Mouse (Mus musculus): Measurements from ENCODE around the gene Kank4.
"Not testable (repeated sequence)": the region's sequence is repeated elsewhere in the genome, so short reads cannot be mapped to it uniquely, and the experiment has no call there.

Kank4 gene

DNA sequence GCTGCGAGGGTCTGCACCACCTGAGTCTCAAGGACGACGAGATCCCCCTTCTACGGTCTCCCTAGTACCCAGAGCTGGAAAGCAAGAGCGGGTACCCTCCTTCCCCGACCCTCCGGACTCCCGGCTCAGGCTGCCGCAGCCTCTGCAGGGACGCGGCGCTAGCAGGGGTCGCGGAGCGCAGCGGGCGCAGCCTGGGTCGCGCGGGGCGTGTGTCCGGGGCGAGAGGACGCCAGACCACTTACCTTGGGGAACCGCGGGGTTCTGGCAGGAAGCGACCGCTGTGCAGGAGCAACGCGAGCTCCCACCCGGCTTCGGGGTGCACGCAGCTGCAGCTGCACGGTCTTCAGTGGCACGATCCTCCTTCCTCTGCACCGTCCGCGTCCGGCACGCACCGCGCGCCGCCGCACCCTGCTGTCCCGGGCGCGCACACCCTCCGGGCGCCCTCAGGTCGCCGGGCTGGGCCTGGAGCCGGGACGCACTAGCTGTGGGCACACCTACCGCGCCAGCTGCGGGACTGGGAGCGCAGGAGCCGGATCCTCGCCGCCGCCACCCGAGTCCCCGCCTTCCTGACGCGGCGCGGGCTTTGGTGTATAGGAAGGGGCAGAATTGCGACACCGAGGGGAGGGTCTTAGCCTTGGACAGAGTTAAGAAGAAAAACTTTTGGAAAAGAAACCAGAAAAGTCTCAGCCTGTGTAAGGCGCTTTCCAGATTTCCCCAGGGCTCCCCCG lies at the start of gene Kank4:
TSS of gene Kank4 (minus strand) at position 354 of the 728 bp plus-strand sequence.
- in situ Hi-C loops (cut with MboI, MseI): no loop called here

DNA sequence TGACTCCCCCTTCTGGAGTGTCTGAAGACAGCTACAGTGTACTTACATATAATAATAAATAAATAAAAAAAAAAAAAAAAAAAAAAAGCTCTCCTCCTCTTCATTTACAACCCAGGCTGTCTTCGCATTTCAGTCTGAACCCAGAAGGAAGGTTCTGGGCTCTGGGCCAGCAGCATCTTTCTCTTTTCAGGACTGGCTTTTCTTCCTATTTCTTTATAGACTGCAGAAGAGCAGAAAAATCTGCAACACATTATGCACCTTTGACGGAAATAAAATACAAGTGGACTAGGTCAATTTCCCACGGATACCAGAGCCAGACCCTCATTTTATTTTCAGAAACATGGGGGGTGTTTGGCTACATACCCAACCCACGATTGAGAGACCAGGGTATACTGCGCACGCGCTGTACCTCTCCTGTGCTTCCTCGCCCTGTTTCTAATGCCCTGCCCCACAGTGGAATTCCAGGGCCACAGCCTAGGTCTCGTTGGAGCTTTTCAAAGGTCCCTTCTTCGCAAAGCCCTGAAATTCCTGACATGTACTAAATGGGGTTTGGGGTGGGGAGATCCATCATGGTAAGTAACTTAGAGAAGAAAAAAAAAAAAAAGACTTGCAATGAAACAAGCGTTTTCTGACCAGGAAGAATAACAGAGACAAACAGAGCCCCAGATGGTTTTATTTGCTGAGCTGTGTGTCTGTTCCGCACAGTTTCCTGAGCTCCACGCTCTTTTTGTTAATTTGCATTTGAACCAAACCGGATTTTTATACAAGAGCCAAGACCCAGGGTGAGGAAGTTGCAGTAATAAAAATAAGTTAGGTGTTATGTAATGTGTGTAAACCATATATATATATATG lies 48.3 kb upstream of the Kank4 start:
- in situ Hi-C loops (cut with MboI, MseI): no loop called here

DNA sequence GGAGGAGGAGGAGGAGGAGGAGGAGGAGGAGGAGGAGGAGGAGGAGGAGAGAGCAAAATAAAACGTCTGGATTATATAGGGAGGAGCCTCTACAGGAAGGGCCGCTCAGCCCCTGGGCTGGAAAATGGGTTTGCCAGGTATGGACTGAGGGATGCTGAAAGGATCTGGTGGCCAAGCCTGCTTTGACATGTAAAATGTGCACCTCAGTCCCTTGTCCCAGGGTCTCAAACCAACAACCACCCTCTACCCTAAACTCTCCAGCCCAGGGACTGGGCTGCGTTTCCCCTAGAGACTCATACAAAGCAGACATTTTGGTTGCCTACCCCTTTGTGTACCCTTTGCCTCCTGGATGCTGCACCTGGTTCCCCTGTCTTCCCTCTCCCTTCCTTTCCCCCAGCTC lies 47.2 kb upstream of the Kank4 start:
- in situ Hi-C loops (cut with MboI, MseI): no loop called here

DNA sequence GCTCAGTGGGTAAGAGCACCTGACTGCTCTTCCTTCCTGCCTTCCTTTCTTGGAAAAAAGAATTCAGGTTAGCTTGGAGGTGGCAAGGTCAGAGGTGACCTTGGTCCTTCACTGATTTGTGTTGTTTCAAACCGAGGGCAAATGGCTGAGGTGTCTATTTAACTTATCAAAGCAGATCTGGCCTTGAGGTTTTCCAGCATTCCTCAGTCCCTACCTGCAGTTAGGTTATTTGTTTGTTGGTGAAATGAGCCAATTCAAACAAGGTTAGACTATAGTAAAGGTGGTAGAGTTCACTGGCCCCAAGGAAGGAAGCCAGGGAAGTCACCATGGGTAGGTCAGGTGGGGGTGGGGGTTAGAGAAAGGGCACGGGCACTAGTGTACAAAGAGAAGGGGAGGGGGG lies 46.8 kb upstream of the Kank4 start:
- in situ Hi-C loops (cut with MboI, MseI): no loop called here

DNA sequence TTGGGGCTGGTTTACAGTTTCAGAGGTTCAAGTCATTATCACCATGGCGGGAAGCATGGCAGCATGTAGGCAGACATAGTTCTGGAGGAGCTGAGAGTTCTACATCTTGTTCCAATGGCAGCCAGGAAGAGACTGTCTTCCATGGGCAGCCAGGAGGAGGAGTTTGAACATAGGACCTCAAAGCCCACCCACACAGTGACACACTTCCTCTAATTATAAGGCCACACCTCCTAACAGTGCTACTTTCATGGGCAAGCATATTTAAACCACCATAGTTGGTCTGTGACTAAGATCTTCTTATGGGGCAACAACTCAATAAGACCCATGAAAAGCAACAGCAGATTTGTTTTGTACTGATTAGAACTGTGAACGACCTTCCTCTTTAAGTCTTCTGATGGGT lies 46.1 kb upstream of the Kank4 start:
- in situ Hi-C loops (cut with MboI, MseI): no loop called here

DNA sequence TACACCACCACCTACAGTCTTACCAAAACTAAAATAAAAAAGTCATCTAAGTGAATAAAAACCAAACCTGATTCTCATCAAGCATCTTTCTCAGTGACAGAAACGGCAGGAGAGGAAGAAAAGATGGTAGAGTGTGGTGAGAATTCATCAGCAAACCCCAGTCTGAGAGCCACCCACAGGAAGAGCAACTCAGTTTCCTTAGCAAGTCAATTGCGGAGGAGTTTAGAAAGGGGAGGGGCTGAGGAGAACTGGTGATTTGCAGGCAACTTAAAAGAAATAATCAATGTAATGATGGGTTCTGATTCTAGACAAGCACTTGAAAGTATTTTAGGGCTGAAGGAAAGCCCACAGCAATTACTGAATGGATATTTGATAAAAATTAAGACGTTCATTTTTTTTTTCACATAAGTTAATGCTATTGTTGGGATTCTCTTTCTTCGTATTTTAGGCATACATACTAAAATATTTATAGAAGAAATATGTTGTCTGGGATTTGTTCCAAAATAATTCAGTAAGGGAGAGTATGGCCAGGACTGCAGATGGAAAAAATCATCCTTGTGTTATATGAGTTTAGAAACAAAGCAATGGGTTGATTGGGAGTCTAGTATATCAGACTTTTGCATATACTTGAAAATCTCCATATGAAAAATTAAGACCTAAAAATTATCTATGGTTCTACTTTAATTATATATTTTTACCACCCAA lies 41.0 kb upstream of the Kank4 start:
- in situ Hi-C loops (cut with MboI, MseI): no loop called here

DNA sequence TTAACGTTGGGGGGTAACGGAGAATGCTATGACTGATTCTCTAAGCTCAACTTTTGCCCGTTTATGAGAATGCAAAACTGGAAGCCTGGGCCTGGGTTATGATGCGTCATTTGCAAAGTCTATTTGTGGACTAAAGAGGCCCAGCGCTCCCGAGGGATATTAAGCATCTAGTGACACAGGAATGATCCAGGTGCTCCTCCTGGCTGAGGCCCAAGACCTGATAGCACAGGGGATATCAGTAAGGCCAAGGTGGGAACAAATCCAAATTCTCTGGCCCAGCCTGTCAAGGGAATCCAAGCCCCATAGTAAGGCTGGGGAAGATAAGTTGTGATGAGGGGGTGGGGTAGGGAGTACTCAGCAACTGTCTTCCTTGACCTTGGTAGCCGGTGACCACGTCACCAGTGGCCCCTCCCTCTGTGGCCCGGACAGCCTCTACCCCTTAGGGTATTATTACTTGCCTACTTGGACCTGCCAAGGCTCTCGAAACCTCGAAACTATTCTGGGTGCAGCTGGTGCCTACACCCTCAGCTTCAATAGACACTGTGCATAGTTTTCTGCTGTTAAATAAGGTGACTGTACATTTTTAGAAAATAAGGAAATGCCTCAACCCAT lies 39.8 kb upstream of the Kank4 start:
- in situ Hi-C loops (cut with MboI, MseI): no loop called here

DNA sequence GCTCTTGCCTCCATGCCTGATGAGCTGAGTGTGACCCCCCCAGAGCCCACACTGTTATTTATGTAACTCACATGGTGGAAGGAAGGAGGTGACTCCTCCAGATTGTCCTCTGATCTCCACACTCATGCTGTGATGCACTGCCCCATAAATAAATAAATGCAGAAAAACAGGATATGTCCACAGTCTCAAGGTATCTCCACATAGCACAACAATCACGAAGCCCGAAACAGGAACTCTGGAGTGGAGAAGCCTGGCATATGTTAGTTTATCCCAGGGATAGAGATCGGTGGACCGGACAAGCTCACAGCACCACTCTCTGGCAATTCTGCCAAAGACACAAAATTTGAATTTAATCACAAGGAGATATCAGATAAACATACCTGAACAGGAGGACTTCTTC lies 36.6 kb upstream of the Kank4 start:
- in situ Hi-C loops (cut with MboI, MseI): no loop called here

DNA sequence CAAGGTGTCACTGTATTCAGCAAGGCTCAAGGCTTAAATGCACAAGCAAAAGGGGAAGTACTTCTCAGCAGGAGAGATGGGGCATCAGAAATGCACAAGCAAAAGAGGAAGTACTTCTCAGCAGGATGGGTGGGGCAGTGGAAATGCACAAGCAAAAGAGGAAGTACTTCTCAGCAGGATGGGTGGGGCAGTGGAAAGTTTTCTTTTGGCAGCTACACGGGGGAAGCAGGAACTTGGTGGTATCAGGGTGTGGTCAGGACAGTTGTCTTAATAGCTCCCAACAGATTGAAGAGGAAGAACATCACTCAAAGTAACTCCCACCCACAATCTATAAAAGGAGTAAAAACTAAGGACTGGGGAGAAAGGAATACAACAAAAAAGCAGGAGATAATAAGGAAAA lies 33.1 kb upstream of the Kank4 start:
- in situ Hi-C loops (cut with MboI, MseI): not testable (repeated sequence)

DNA sequence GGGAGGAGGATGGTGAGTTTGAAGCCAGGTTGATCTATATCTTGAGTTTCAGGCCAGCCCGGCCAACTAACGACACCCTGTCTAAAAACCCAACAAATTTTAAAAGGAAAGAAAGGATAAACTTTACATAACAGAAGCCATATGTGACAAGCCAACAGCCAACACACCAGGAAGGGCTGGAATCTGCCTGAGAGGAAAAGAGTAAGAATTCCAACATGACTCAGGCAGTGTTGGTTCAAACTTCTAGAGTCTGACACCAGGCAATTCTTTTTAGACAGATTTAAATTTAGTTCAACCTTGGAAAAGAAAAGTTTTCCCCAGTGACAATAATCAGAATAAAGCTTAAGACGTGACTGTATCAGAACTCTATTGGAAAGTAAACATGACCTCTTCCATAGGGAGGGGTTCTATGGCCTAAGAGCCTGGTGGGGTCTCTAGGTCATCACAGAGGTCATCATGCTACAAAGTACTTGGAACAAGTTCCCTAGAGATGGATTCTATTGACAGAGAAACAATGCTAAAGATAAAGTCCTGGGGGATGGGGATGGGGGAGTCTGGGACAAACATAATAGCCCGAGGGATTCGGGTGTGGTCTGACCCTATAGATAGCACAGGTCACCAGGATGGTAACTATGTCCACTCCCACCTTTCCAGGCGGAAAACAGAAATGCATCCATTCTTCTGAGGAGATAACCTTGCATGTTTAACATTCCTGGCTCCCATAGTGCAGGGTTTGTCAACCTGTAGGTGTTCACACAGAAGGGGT lies 30.0 kb upstream of the Kank4 start:
- in situ Hi-C loops (cut with MboI, MseI): no loop called here

DNA sequence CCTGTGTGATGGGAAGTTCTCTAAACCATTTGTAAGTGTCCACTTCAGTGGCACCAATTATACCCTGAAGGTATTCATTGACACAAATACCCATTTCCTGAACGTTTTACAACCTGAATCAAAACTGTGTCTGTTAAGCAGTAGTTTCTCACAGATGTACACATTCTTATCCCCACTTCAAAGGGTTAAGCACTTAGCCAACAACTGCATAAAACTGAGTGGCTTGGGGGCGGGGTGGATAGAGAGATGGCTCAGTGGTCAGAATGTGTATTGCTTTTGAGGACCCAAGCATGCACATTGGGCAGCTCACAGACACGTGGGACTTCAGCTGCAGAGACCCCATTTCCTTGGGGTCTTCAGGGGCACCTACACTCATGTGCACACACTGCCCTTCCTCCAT lies 29.1 kb upstream of the Kank4 start:
- in situ Hi-C loops (cut with MboI, MseI): no loop called here

DNA sequence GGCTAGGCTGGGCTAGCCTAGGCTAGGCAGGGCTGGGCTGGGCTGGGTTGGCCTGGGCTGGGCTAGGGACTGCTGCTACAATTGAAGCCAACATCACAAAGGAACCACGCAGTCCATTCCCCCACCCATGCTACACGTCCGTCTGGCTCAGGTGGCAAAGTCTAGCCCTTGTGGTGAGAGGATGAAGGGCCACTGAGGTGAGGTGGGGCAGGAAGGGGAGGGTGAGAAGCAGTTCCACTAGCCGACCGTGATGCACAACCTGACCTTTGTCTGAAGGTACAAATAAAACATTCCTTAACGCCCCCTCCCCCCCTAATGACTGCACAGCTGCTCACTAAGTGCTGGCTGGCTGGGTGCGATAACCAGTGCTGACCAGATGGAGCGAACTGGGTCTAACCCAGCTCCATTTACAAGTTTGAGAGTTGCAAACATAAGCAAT lies 28.4 kb upstream of the Kank4 start:
- in situ Hi-C loops (cut with MboI, MseI): no loop called here

DNA sequence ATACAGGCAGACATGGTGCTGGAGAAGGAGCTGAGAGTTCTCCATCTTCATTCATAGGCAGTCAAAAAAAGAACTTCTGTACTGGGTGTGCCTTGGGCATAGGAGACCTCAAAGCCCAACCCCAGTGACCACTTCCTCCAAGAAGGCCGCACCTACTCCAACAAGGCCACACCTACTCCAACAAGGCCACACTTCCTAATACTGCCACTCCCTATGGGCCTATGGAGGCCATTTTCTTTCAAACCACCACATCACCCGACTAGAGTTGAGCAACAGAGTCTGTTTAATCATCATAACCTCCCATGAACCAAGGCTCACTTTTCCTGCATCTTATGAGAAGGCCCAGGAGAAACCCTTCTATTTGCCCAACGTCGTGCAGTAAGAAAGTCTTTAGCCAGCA lies 27.9 kb upstream of the Kank4 start:
- in situ Hi-C loops (cut with MboI, MseI): no loop called here

DNA sequence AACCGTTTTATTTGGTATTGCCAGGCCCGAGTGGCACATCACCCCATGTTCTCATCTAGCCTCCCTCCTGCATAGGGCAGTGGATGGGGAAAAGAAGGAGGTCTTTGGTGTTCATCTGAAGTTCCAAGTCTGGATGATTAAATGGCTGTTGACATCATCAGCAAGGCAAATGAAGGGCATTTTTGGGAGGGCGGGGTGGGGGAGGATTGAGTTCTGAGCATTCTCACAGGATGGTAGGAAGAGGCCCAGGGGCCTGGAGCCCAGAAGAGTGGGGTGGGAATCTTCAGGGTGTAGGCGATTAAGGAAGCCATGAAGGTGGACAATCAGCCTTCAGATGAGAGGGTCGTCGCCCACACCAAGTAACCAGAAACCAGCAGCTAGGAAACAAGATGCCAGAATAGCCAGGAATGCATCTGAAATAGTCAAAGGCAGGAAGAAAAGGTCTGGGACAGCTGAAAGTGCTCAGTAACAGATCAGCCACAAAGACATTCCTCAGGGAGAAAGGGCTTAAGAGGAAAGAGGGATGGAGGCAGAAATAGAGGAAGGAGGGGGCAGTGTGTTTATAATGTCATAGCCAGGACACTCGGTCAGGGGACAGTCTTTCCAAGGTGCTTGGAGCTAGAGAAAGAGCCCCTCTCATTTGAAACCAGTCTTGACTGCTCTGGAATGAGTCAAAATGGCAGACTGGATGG lies 26.7 kb upstream of the Kank4 start:
- in situ Hi-C loops (cut with MboI, MseI): no loop called here

DNA sequence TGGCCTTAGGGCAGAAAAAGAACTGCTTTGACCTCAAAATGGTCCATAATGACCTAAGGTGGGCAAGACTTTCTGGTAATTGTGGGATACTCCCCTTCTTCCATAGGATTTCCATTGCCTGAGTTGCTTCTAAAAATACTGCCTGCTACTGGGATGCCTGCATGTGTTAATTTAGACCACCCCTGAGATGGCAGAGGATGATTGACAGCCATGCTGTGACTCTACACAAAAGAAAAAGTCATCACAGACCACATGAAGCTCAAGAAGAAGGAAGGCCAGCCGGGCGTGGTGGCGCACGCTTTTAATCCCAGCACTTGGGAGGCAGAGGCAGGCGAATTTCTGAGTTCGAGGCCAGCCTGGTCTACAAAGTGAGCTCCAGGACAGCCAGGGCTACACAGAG lies 23.9 kb upstream of the Kank4 start:
- in situ Hi-C loops (cut with MboI, MseI): not testable (repeated sequence)

DNA sequence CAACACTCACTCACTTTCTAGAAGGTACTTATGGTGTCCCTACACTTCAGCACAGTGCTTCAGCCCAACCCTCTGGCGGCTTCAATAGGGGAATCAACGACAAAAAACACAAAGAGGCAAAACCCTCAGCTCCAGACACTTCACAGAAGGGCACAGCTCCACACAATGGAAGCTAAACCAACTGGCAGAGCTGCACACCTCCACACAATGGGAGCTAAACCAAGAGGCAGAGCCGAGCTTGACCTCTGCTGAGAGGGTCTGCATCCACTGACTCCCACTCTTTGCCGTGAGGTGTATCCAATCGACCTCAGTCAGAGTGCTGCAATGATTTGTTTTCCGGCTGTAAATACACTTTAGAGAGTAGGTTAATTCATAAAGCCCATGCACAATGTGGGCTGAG lies 23.2 kb upstream of the Kank4 start:
- in situ Hi-C loops (cut with MboI, MseI): no loop called here

DNA sequence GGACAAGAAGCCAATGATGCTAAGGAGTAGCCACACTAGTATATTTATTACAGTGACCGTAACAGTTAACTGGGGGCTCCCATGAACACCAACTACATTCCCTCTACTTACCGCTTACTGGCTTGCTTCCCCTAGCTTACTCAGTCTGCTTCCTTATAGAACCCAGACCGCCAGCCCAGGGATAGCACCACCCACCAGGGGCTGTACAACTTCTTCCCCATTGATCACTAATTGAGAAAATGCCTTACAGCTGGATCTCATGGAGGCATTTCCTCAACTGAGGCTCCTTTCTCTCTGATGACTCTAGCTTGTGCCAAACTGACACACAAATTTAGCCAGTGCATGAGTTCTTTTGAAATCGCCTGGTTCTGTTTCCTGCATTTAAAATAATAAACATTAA lies 21.6 kb upstream of the Kank4 start:
- in situ Hi-C loops (cut with MboI, MseI): no loop called here

DNA sequence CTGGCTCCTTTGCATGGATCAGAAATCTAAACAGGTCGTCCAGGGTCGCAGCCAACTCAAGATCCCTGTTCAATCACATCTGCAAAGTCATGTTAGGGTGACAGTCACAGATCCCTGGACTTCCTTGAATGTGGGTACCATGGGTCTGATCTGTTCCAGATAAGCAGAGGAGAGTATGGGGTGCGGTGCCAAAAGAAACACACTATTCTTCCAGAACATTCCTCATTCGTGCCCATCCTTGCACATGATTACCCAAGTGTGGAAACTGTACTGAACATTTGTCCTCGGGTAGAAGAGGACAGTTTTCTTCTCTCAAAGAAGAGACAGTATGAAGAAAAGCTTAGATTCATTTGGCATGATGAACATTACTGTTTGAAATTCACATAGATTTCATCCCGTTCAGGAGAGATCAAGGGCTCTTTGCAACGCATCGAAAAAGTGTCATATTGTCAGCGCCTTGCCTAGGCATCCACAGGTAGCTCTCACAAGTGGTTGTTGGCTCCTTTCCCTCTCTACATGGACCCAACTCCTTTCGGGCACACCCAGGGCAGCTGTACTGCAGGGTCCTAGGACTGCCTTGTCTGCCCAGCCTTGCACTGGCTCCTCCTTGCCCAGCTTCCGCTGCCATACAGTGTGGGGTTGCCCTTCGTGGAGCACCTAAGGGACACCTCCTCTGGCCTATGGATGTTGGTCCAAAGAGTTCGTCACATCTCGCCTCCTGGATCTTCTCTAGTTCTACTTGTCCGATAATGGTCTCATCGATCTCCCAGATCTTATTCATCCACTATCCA lies 20.6 kb upstream of the Kank4 start:
- in situ Hi-C loops (cut with MboI, MseI): no loop called here

DNA sequence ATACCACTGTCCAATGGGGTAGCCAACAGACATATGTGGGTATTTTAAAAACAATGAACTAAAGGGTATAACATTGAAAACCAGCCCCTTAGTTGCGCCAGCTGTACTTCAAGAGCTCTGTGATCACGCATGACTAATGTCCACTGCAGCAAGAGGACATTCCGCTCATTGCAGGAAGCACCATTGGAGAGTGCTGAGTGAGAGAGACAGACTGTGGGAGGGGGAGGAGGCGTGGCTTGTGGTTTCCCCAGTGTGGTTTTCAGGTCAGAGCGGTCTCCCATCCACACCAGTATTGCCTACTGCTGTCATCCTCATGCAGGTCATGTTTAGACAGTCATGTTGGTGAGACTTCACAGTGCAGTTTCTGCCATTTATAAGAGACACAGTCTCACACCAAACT lies 19.2 kb upstream of the Kank4 start:
- in situ Hi-C loops (cut with MboI, MseI): no loop called here

DNA sequence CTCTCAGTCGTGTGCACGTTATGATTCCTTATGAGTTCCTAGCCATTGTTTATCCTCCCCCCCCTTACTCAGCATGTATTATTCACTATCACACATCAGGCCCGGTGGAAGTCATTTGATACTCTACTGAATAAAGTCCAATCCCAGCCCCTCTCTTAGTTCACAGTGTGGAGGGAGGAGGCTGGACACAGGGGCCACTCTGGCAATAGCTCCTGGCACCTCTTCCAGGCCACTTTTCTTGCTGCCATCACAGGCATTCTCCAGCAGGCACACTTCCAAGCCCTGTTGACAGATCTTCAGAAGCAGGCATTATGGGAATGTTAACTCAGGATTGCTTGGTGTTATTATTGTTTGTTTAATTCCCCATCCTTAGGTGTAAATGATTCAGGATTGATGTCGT lies 17.4 kb upstream of the Kank4 start:
- in situ Hi-C loops (cut with MboI, MseI): no loop called here

Data from T-helper 1 cell (primary cell).